Mouse (Mus musculus) layer of hippocampus, adult 18-20 months (tissue): ENCODE results near the gene Zfp9. TPM values are rescaled to one million over a fixed set of nuclear protein-coding genes. Genes with fewer than 3 reads are reported as not detected.

Source experiments
- DNase-seq, 2 experiments: peaks; one replicate each; pipeline ENCODE4 v3.0.0; 2022; ENCODE audit warnings: low spot score in 2 of 2
- long read RNA-seq: library from polyadenylated mRNA; stranded (forward); transcript quantifications from one replicate; pipeline ENCODE4 v2.0.0, GENCODE M21; 2021
- microRNA-seq, 2 experiments: library from miRNA; unstranded; fragments of <30 nt; microRNA quantifications; one replicate each; pipeline ENCODE4 v1.2.0; 2021
- total RNA-seq, 2 experiments: library from RNA; stranded (reverse); gene quantifications; 2 replicates each; pipeline ENCODE4 v1.2.3; 2021

Zfp9 gene
- total RNA-seq, result 10 to 100 TPM; 16.9 to 17.4 TPM
- long read RNA-seq, transcript Zfp9-201 (6 exons, 3,968 nt), result major isoform, 5 of 7 reads
- long read RNA-seq, partial matches to known transcripts, result 2 of 7 reads
- long read RNA-seq, other reads (novel, unspliced or antisense), result 0 of 7 reads

DNA sequence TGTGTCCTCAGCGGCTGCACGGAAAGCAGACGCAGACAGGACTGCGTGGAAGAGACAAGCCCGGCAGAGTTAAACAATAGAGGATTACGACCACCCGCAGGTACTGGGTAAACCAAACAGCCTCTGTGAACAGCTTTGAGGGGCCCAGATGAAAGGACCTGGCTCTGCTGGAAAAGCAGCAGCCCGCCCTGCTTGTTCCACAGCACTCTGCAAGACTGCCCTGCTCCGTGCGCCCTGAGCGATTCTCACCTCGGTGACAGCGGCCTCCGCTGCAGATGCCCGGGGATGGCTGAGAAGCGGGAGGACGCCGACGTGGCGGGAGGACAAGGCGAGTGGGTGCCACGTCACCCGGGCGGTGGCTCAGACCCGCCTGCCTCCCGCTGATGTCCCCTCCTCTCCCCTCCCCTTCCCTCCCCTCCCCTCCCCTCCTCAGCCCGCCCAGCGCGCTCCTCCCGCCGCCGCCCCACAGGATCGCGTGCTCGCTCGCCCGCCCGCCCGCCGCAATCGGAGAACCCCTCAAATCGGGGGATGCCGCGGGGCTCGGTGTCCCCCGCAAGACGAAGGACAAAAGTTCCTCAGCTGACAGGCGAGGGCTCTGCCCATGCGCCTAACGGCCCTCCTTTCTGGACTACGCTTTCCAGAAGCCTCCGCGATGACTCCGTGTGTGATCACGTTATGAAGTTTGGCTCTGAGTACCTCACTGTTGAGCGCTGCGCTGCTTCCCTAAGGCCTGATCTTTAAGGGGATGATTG is at the start of gene Zfp9:
TSS of gene Zfp9 (minus strand) at position 364 of the 752 bp plus-strand sequence.
- DNase-seq, result peak; percentile 82 to 89

DNA sequence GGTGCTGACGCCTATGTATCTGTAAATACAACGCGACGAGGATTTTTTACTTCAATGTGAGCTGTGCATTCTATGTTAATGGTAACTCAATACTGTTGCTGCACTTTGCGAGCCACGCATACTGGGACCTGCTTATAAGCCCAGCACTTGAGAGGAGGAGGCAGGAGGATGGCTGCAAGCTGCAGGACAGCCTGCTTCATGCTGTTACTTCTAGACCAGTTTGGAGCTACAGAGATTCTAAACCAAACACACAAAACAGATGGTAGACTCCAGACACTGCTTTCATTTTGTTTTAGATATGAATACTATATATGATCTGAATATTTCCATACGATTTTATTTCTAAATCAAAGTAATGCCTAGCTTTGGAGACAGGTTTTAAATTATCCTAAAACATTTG is 41.5 kb upstream of the Zfp9 start:
- DNase-seq, result peak in 1 of 2 experiments; percentile 6

DNA sequence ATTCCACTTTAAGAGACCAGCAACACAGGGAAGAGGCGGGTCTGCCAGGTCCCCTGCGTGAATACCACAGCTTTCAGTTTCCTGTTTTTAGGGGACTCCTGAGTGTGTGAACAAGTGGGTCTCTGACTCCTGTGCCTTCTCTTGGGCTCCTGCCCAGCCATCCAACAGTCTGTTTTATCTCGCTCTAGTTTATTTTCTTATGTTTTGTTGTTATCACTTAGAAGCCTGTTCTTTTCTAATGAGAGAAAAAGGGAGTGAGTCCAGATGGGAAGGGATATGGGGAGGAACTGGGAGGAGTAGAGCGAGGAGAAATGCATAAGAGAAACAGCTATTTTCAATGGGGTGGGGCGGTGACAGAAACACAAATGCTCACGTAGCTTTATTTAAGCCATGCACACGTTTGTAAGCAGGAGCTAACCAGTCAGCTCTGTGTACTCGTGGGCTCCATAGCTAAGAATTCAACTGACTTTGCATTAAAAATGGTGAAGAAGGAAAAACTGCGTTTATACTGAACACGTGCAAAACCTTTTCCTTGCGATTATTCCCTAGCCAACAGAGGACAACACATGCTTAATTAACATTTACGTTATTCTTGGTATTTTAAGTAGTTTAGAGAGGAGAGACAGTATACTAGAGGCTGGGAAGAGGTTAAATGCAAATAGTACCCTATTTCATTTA is 34.4 kb upstream of the Zfp9 start:
- no peak for DNase-seq

DNA sequence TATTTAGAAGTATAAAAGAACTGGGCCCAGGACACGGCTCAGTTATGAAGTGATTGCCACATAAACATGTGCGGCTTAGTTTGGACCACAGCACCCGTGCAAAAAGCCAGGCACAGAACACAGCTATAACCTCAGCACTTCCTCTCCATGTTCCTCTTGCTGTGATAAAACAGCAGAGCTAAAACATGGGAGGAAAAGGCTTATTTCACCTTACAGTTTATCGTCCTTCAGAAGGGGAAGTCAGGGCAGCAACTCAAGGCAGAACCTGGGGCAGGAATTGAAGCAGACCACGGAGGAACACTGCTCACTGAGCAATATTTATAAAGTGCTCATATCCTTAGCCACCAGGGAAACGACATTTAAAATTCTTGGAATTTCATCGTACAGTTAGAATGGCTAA is 19.9 kb upstream of the Zfp9 start:
- no peak for DNase-seq

DNA sequence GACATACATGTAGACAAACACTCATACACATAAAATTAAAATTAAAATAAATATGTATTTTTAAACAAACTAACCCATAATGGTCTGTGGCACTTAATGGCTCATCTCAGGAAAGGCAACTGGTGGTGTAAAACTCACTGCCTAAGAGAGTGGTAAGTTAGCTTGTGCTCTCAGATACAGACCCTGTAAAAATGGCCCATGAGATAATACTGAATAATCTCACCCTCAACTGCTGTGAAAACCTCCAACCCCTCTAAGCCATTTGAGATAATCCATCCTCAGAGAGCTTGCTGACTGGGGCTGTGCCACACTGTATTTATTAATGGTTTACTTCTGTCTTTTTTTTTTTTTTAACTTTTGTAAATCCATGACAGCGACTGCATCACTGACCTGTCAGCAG is 3.0 kb upstream of the Zfp9 start:
- no peak for DNase-seq

DNA sequence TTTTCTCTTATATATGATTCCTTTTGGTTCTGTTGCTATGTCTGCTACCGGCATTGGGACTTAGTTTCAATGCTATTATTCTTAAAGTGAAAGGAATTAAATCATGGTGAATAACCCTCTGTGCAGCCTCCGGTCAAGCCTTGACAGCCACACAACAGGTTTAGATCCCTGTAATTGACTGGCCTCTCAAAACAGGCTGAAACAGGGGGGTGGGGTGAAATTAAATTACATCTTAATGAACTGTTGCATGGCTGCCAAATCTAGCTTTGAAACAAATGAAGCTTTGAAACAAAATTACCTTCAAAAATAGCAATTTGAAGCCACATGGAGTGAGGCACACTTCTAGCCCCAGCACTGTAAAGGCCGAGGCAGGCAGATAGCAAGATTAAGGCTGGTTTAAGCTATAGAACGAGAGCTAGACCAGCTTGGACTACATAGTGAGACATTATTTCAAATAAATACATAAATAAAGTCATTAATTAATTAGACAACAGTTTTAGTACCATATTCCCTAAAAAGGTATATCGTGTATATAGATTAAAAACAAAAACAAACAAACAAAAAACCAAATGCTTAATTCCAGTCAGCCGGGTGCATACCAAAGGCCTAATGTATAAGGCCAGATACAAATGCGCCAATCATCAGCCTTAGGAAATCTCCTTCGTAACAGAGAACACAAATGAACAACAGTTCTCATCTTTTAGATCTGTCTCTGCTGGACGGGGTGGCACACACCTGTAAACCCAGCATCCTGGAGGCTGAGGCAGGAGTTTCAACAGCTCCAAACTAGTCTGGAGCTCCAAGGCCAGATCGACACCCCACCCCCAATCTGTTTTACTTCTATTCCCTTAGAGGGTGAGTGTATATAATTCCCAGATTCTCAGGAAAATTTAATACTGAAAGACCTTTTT is 990 bp downstream of the Zfp9 start:
- DNase-seq, result peak in 1 of 2 experiments; percentile 18

DNA sequence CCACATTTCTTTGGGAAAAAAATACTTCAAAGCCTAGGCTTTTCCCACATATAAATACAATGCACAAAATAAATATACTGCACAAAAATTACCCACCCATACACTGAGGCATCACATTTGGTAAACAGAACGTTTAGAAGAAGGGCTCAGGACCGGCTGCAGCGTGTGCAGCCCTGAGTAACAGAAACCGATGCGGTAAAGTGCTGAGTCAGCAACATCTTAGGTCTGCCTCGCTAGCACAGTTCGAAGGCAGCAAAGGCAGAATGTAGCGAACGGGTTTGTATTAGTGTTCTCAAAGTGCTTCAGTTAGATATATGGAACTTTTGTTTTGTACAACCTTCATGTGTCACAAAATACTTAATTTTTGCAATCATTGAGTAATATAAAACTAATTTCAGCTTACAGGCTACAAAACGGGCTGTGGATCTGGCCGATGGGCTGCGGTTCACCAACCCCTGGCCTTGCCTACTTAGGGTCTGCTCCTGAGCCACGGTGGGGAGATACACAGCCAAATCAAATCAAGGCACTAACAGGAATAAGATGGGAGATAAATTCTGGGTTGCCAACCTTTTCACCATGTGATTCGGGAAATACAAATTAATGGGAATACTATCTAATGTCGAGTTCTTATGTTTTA is 16.9 kb downstream of the Zfp9 start:
- DNase-seq, result no peak

DNA sequence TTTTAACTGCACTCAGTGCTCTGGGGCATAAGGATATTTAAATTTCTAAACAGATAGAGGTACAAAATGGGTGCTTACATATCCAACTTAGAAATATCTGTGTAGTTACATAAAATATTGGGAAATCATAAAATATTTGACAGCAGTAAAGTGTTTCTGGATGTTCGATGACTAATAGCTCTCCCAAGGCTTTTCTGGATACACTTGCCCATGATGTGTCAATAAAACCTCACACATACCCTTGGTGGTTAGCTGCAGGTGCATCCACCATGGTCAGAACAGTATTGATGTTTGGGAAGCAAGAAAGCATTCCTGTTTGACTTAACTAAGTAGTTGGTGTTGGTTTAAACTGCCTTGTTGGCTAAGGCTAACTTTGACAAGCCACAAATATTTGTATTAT is 21.4 kb downstream of the Zfp9 start:
- no peak for DNase-seq

DNA sequence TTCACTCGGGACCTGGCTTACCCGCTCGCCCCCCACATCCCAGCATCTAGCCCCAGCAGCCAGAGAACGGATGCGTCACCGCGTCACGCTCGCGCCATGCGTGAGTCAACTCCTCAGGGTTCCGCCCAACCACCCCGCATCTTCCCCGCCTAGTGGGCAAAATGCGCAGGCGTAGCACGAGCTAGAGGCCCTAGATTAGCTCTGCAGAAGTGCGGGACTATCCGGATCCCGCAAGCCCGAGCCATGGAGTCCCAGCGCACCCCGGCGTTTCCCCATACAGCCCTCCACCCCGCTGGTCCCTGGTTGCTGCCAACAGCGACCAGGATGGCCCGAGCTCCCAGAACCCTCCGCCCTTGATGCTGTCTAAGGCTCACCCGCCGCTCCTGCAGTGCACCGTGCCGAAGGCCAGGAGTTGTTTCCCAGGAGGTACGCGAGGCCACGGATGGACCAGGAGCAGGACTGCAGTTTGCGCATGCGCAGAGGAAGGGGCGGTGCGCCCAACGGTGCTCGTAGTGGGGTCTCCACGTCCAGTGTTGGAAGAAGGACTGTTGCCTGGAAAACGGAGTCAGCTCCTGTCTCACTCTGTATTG is 24.0 kb downstream of the Zfp9 start, which contains the start of gene Zfp248:
TSS of gene Zfp248 (minus strand) at position 487 of the 590 bp plus-strand sequence.
- peak; percentile 95 to 96 for DNase-seq

DNA sequence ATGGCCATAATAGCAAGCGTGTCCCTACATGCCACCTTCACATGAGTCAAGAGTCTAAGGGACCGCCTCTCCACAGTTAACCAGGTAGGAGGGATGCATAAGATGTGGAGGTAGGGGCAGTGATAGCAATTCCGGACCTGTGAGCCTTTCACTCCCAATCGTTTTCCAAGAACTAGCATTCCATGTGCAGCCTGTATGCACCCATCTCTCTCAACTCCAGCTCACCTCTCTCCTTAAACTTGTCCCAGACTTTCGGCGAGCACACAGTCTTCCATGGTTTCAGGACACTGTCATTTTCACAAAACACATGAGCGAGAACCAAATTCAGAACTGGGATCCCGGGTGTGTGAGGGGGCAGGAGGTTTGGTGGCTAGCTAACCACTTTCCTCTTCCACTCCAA is 24.7 kb downstream of the Zfp9 start:
- peak in 1 of 2 experiments; percentile 10 for DNase-seq

DNA sequence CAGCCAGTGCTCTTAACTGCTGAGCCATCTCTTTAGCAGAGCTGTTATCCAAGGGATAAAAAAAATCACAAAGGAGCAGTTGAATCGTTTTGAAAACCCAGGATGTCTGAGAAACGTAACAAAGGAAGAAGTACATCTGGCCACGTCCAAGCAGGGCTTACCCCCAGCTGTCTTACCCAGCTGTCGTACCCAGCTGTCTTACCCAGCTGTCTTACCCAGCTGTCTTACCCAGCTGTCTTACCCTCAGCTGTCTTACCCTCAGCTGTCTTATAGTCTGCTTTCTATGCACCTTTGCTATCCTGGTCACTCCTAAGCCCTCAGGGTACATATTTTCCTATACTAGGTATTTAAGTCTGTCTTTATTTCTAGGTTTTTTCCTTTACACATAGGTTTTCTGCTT is 47.6 kb downstream of the Zfp9 start:
- no peak for DNase-seq

DNA sequence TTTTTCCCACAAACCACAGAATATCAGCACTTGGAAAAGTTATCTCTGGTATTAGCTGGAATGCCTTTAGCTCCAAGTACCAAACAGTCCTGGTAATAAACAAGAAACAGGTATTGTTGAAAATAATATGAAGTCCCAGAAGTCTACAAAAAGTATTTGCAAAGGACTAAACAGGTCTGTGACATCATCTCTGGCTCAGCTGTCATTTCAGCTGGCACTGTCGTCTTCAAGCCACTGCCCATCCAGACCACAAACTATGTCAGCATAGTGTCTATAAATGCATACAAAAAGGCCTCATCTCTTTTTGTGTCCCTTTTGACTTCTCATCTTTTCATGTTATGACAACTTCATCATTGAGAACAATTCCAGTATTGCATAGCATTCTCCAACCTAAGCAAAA is 52.5 kb downstream of the Zfp9 start:
- DNase-seq, result no peak

DNA sequence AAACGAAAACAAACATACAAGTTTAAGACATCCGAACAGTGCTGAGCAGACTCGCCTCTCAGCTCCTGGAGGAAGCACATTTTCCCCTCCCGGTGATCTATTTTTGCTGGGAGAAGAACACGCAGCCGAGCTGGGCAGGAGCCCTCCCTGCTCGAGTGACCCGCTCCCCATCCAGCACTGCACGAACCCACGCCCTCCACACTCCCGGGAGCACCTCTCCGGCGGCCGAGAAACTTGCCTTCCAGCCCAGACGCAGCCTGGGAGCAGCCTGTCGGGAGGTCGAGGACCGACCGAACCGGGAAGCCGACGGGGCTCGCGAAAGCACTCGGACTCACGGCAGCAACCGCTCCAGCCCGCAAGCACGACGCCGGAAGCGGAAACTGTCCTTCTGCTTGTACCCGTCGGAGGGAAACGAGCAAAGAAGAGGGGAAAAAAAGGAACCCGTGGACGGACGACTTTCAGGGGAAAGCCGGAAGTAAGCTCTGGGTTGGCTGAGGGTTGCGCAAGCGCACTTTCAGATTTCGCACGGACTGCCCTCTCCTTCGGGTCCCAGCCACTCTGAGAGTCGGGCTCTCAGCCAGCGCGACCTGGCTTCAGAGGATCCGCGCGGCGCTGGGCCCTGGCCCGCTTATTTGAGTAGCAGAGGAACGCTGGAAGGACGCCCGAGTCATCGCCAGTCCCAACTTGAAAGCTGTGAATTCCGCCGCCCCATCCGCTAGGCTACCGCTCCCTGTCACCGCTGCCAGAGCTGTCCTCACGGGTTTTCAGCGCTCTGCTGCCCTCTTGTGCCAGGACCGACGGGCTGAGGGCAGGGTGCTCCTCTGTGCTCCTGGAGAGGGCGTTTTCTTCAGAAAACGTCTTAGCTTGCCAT is 59.8 kb downstream of the Zfp9 start, which contains the start of gene Bms1:
TSS of gene Bms1 (minus strand) at position 425 of the 871 bp plus-strand sequence.
- peak; percentile 94 to 97 for DNase-seq

Small RNAs within 50 kb of the gene (microRNA-seq; reads per million reads assigned to microRNA genes)
- gene Gm25953, result 0 reads per million in 2 experiments

Other genes starting within 250 kb of the Zfp9 start
- 10 to 100 TPM; 26.0 to 29.2 TPM for gene Bms1, start 59.8 kb downstream of the Zfp9 start, total RNA-seq
- 10 to 100 TPM; 14.7 to 15.8 TPM for gene Zfp248, start 23.8 kb downstream of the Zfp9 start, total RNA-seq
- gene Ankrd26, start 82.9 kb upstream of the Zfp9 start, total RNA-seq, result 10 to 100 TPM; 10.1 to 10.2 TPM